Mouse (Mus musculus) liver, postnatal 0 days (tissue): ENCODE measurements around the gene Ubash3b.

Experiments used
- CTCF ChIP-seq: sonication (generic); IDR thresholded peaks from 2 replicates; pipeline ENCODE4 v1.5.1; 2016; ENCODE audit warnings: antibody characterized with exemption, low read depth
- EP300 ChIP-seq: IDR thresholded peaks from 2 replicates; pipeline ENCODE4 v1.6.1; 2016; ENCODE audit warnings: antibody characterized with exemption, low read depth, mild to moderate bottlenecking

DNA sequence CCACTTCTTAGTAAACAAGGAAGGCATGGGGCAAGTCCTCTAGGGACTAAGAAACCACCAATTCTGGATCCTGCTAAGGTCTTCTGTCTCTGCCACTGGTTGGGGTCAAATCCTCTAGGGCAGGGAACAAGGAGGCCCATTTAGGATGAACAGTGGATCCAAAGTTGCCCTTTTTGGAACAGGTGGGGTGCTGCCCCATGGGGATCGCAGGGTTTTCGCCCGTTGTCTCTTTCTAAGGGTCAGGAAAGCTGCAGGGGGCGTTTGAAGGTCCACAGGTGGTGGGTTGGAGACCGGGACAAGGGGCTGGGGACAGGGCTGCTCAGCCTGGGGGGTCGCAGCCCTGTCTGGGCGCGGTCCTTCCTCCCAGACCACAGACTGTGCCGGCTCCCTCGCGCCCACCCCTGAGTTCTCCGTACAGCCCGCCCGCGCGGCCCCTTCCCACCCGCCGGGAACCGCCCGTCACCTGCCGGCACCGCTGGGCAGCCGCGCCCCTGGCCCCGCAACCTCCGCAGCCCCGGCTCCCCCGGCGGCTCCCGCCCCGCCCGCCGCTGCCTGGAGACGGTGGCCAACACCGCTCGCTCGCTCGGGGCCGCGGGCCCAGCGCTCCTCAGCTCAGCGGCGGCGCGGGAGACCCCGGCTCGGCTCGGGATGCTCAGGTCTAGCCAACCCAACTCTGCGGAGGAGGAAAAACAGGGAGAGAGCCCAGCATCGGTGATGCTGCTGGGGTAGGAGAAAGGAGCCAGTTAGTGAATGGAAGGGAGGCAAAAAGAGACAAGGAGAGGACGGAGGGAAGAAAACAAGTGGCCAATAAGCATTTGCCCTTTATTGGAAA lies 197.7 kb downstream of the Ubash3b start, which contains the start of gene Jhy:
- TF ChIP-seq CTCF (no peak), EP300 (no peak)
